Mouse (Mus musculus) E14TG2a.4 (cell line): ENCODE data around the gene Tmed1.

Experiments used
- H3K27me3 ChIP-seq: 2 replicates; pipeline ENCODE4 v1.6.1; 2014; ENCODE audit warnings: low read length, control low read depth; ENCODE audit not compliant: insufficient read depth
- H3K36me3 ChIP-seq: 2 replicates; pipeline ENCODE4 v1.6.1; 2014; ENCODE audit warnings: low read length, control low read depth; ENCODE audit not compliant: insufficient read depth
- H3K4me1 ChIP-seq: replicated peaks from 2 replicates; pipeline ENCODE4 v1.6.1; 2014; ENCODE audit warnings: low read depth, low read length, control low read depth
- H3K4me3 ChIP-seq: replicated peaks from 2 replicates; pipeline ENCODE4 v1.5.1; 2014; ENCODE audit warnings: mild to moderate bottlenecking, low read length
- H3K9me3 ChIP-seq: 2 replicates; pipeline ENCODE4 v1.6.1; 2014; ENCODE audit warnings: low read length, control low read depth
- CTCF ChIP-seq: conservative IDR thresholded peaks from 2 replicates; pipeline ENCODE4 v1.5.1; 2014; ENCODE audit warnings: low read length
- NANOG ChIP-seq: IDR thresholded peaks from 2 replicates; pipeline ENCODE4 v1.6.1; 2014; ENCODE audit warnings: borderline replicate concordance, low read length, mixed read lengths
- POU5F1 ChIP-seq: IDR thresholded peaks from 2 replicates; pipeline ENCODE4 v1.6.1; 2014; ENCODE audit warnings: low read length, borderline replicate concordance

Tmed1 gene

DNA sequence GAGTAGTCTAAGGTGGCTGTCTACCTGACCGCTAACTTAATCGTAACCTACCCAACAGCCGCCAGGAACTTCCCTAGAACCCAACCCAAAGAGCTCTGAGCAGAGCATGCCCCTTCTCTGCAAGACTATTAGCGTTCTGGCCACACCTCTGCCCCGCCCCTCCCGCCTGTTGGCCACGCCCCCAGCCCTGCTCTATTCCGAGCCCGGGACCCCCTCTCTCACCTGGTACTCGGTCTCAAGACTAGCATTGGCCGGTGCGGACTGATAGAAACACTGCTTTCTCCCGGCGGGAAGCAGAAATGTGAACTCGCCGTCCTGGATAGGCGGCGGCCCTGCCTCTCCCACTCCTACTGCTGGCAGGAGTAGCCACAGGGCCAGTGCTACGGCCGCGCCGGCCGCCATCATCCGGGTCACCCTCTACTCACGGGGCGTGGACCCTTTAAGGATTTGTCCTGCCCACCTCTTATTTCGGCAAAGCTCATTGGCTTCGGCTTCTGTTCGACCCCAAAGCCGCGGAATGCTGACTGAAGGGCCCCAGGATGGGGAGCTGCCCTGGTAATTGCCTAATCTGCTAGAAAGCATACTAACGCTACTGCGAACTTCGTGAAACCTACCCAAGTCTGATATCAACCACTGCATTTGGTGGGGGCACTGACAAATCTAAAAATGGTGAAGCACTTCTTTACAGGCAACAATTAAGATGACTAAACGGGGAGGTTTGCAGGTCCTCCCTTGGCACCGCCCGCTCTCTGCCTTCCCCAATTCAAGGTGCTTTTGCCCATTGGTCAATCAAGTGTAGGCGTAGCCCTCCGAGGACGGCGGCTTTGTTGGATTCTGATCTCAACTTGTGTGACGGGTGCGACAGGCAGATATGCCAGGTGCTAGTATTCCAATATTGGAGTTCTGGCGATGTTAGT lies at the start of gene Tmed1:
Tmed1 (minus strand) TSS at position 481 of the 917 bp plus-strand sequence.
- Histone ChIP-seq H3K4me3 (peak within 1 kb of the TSS; percentile 93), H3K36me3 (peaks cover 43% of the 10 kb centered on the region), H3K27me3 (no peaks in the 10 kb centered on the region), H3K4me1 (peaks cover 59% of the 10 kb centered on the region), H3K9me3 (peaks cover 8% of the 10 kb centered on the region)
- TF ChIP-seq CTCF = no peak
- TF ChIP-seq POU5F1 = no peak

DNA sequence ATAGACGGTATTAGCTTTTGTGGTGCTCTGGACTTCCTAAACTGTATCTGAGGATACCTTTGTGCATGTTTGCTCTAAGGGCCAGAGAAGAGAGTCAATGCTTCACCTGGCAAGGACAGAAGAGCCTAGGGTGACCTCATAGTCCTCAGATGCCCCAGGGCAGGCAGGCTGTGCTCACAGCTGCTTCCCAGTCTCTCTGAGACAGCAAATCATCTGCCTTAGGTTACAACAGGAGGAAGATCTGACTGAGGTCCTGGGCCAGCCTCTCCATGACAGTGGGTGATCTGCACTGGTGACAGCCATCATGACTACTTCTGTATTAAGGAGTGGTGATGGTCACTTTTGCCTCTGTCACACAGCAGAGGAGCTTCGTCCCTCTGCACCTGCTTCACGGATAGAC lies 49.1 kb upstream of the Tmed1 start:
- TF ChIP-seq POU5F1 (no peak), NANOG (no peak), CTCF (no peak)
- Histone ChIP-seq H3K9me3 (no peaks in the 10 kb centered on the region), H3K4me1 (peaks cover 88% of the 10 kb centered on the region), H3K36me3 (peaks cover 74% of the 10 kb centered on the region), H3K4me3 (no peak overlapping the region; the same call in 1 of the 2 replicates), H3K27me3 (no peaks in the 10 kb centered on the region)

DNA sequence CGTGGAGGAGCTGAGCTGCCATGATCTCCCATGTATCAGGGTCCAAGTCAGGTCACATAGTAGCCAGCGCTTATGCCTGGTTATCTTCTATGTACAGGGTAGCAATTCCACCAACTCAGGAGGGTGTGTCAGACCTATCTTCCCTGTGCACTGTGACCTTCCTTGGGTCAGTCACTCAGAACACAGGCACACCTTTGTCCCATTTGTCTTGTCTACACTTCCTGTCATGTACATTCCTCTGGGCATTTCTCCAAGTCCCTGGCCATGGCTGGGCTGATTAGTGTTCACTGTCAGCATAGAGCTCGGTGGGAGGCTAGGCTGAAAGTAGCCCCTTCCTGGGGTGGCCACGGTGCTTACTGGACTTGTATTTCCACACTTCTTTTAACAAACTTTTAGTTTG lies 48.3 kb upstream of the Tmed1 start:
- Histone ChIP-seq H3K36me3 (peaks cover 79% of the 10 kb centered on the region), H3K4me1 (peaks cover 91% of the 10 kb centered on the region), H3K9me3 (no peaks in the 10 kb centered on the region), H3K4me3 (peak overlapping the region; percentile 58), H3K27me3 (no peaks in the 10 kb centered on the region)
- TF ChIP-seq POU5F1 (no peak), CTCF (no peak), NANOG (no peak)

DNA sequence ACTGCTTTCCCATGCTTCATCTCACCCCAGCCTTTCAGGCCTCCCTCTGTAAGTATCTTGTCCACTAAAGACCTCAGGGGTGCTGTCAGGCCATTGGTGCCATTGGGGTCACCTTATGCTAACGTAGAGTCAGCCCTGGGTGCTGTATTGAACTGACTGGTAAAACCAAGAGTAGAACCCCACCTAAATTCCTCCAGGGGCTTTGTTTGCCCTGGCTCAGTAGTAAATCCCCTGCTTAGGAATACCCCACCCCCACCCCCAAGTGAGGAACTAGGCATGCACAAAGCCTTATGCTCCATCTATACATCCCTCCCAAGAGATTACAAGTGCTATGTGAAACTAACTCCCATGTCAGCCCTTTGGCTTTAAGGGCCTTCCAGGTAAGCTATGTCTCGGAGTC lies 47.5 kb upstream of the Tmed1 start:
- Histone ChIP-seq H3K27me3 (no peaks in the 10 kb centered on the region), H3K4me1 (peaks cover 94% of the 10 kb centered on the region), H3K4me3 (peak overlapping the region; percentile 58), H3K36me3 (peaks cover 79% of the 10 kb centered on the region), H3K9me3 (no peaks in the 10 kb centered on the region)
- TF ChIP-seq CTCF (no peak), POU5F1 (no peak), NANOG (no peak)

DNA sequence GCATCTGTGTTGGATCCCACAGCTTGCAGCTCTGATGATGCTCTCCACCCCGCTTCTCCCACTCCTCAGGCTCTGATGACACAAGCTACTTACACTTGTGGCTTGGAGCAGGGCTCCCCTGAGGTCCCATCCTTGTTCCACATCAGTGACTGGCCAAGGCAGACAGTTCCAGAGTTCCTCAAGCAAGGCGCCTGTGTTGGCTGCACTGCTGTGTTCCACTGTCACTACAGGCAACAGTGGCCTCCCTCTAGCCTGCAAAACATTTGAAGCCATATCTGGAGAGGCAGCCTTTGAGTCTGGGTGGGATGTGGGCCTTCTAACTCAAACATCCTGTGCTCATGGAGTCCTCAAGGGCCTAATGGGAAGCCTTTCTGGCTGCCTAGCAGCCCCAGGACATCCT lies 46.9 kb upstream of the Tmed1 start:
- Histone ChIP-seq H3K27me3 (no peaks in the 10 kb centered on the region), H3K36me3 (peaks cover 79% of the 10 kb centered on the region), H3K4me1 (peaks cover 94% of the 10 kb centered on the region), H3K9me3 (no peaks in the 10 kb centered on the region), H3K4me3 (peak overlapping the region; percentile 58)
- no peak for TF ChIP-seq POU5F1
- TF ChIP-seq CTCF = no peak
- no peak for TF ChIP-seq NANOG

DNA sequence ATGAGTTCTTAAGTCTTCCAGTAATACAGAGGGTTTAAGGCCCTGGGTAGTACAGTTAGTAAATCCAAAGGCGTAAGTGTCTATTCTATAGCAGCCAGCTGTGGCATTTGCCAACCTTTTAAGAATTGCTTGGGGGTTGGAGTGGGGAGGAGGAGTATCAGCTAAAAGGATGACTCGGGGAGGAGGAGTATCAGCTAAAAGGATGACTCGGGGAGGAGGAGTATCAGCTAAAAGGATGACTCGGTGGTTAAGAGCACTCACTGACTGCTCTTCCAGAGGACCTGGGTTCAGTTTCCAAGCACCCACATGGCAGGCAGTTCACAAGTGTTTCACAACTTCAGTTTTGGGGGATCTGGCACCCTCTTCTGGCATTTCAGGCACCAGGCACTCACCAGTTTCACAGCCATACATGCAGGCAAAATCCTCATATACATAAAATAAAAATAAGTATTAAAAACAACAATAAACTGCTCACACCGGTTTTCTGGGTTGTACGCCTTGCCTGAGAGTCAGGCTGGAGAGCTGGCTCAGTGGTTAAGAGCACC lies 45.2 kb upstream of the Tmed1 start:
- Histone ChIP-seq H3K4me3 (0 out of 2 replicates have a peak overlapping the region, but pooled peaks have one; percentile 26), H3K4me1 (peaks cover 96% of the 10 kb centered on the region), H3K27me3 (no peaks in the 10 kb centered on the region), H3K9me3 (no peaks in the 10 kb centered on the region), H3K36me3 (peaks cover 80% of the 10 kb centered on the region)
- peak; percentile 10; the same call in 1 of the 2 replicates for TF ChIP-seq CTCF
- no peak for TF ChIP-seq NANOG

DNA sequence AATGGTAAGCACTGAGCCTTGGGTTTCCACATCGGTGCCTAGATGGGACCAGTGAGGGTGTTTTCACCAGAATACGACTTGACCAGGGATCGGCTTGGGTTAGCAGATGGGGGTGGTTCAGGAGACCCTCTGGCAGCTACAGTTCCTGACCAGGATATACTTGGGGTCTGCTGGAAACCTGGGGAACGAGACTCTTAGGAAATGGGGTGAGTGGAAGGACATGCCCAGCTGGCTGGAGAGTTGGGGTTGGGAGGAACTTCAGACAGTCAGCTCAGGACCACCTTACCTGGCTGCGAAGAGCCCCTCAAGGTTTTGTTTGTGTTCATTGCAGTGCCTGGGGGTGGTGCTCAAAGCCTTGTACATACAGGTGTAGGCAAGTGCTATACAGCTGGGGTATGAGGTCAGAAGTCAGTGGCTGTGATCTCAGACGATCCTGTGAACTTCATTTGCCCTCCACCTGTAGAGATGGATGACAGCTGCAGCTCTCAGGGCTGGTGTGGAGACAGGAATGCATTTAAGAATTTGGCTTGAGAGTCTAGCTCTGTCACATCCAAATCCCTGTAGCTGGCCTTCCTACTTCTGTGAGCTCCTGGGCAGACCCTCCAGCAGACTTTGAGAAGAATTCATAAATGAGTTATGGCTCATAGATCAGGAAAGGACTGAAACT lies 43.7 kb upstream of the Tmed1 start:
- H3K4me3 ChIP-seq = no peak overlapping the region
- H3K27me3 ChIP-seq = no peaks in the 10 kb centered on the region
- H3K36me3 ChIP-seq = peaks cover 81% of the 10 kb centered on the region
- H3K9me3 ChIP-seq = no peaks in the 10 kb centered on the region
- TF ChIP-seq POU5F1 = no peak
- no peak for TF ChIP-seq CTCF
- no peak for TF ChIP-seq NANOG
- peaks cover 94% of the 10 kb centered on the region for H3K4me1 ChIP-seq

DNA sequence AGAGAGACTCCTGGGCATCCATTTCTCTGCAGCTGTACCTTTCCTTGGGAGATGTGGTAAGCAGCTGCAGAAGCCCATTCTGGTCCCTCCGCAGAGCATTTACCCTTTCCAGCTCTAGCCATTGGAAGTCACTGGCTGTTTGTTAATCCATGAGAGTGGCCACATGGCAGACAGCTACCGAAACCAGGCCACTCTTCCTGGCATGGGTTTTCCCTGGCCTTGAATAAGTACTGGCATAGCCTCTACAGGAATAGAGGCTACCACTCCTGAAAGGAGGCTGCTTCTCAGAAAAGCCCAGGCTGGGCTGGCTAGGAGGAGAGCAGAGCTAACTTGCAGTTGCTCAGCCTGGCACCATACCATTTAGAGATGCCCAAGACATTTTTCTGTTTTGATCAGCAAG lies 41.0 kb upstream of the Tmed1 start:
- no peaks in the 10 kb centered on the region for H3K9me3 ChIP-seq
- peaks cover 79% of the 10 kb centered on the region for H3K4me1 ChIP-seq
- H3K4me3 ChIP-seq = 0 out of 2 replicates have a peak overlapping the region, but pooled peaks have one; percentile 0
- no peaks in the 10 kb centered on the region for H3K27me3 ChIP-seq
- TF ChIP-seq NANOG = no peak
- no peak for TF ChIP-seq CTCF
- TF ChIP-seq POU5F1 = no peak
- peaks cover 68% of the 10 kb centered on the region for H3K36me3 ChIP-seq
